Mouse (Mus musculus) hindbrain, embryonic 15.5 days (tissue): ENCODE measurements at regions not wholly inside any gene's neighbourhood (a gene's known extent, or its start where the extent isn't known, plus 50 kb on each side); places are given as distances from the start of the nearest gene placed in this dataset.

Experiments
- ATAC-seq: fragments of 200-750 bp; cut with Nextera tagmentation; 2 replicates; pipeline ENCODE4 v1.8.0; 2017; ENCODE audit warnings: low read depth, moderate number of reproducible peaks, moderate TSS enrichment; ENCODE audit not compliant: low FRiP score
- H3K27ac ChIP-seq: fragments of 300-500 bp; sonication (generic); replicated peaks from 2 replicates; pipeline ENCODE4 v1.5.1; 2015; ENCODE audit warnings: mild to moderate bottlenecking, inconsistent platforms
- H3K27me3 ChIP-seq: fragments of 300-500 bp; sonication (generic); 2 replicates; pipeline ENCODE4 v1.6.1; 2015; ENCODE audit warnings: control low read depth, inconsistent platforms
- H3K36me3 ChIP-seq: fragments of 300-500 bp; sonication (generic); 2 replicates; pipeline ENCODE4 v1.6.1; 2015; ENCODE audit warnings: control low read depth, inconsistent platforms
- H3K4me1 ChIP-seq: fragments of 300-500 bp; sonication (generic); replicated peaks from 2 replicates; pipeline ENCODE4 v1.6.1; 2015; ENCODE audit warnings: control low read depth, inconsistent platforms
- H3K4me2 ChIP-seq: fragments of 300-500 bp; sonication (generic); 2 replicates; pipeline ENCODE4 v1.6.1; 2015; ENCODE audit warnings: moderate library complexity, mild to moderate bottlenecking, inconsistent platforms
- H3K4me3 ChIP-seq: fragments of 300-500 bp; sonication (generic); 2 replicates; pipeline ENCODE4 v1.5.1; 2015; ENCODE audit warnings: mild to moderate bottlenecking, inconsistent platforms
- H3K9ac ChIP-seq: fragments of 300-500 bp; sonication (generic); 2 replicates; pipeline ENCODE4 v1.6.1; 2015; ENCODE audit warnings: inconsistent platforms
- H3K9me3 ChIP-seq: fragments of 300-500 bp; sonication (generic); 2 replicates; pipeline ENCODE4 v1.6.1; 2016; ENCODE audit warnings: control low read depth, inconsistent platforms
- WGBS: fragments of 180-500 bp; shearing (Covaris S2); methylation state at CpG from one replicate; pipeline ENCODE4 v1.1.7; 2015; 5-methylcytosine and 5-hydroxymethylcytosine counted together

- Histone ChIP-seq H3K36me3 (no peaks in the 10 kb centered on the region), H3K27ac (no peak overlapping the region), H3K4me3 (no peak overlapping the region), H3K4me2 (no peak overlapping the region), H3K9me3 (no peaks in the 10 kb centered on the region), H3K9ac (no peak overlapping the region), H3K4me1 (no peaks in the 10 kb centered on the region), H3K27me3 (no peaks in the 10 kb centered on the region)
- ATAC-seq: no peak
- 87% methylated on average over 5 of the region's 5 CpGs for WGBS
Observed at GRCm38 (mm10) chr2:117048290-117048730, 72.9 kb upstream of the Spred1 start.

- H3K27ac ChIP-seq: no peak overlapping the region
- H3K4me1 ChIP-seq: no peaks in the 10 kb centered on the region
- no peak overlapping the region for H3K4me3 ChIP-seq
- ATAC-seq: no peak
- WGBS: 75% methylated on average over 2 of the region's 2 CpGs
- no peaks in the 10 kb centered on the region for H3K27me3 ChIP-seq
- no peaks in the 10 kb centered on the region for H3K36me3 ChIP-seq
- no peaks in the 10 kb centered on the region for H3K9me3 ChIP-seq
- H3K9ac ChIP-seq: no peak overlapping the region
- no peak overlapping the region for H3K4me2 ChIP-seq
Observed at GRCm38 (mm10) chr2:117050061-117050460, 71.1 kb upstream of the Spred1 start.

- Histone ChIP-seq H3K27ac (no peak overlapping the region), H3K4me2 (no peak overlapping the region), H3K4me3 (no peak overlapping the region), H3K36me3 (no peaks in the 10 kb centered on the region), H3K9ac (no peak overlapping the region), H3K4me1 (no peaks in the 10 kb centered on the region), H3K9me3 (no peaks in the 10 kb centered on the region), H3K27me3 (no peaks in the 10 kb centered on the region)
- 0 out of 2 replicates have a peak, but pooled peaks have one; percentile 38 for ATAC-seq
- 68% methylated on average over 2 of the region's 2 CpGs for WGBS
Observed at GRCm38 (mm10) chr2:117064126-117064525, 57.0 kb upstream of the Spred1 start.

- 82% methylated on average over 6 of the region's 6 CpGs for WGBS
- ATAC-seq: no peak
- no peaks in the 10 kb centered on the region for H3K27me3 ChIP-seq
- no peak overlapping the region for H3K27ac ChIP-seq
- H3K9me3 ChIP-seq: no peaks in the 10 kb centered on the region
- no peaks in the 10 kb centered on the region for H3K36me3 ChIP-seq
- no peak overlapping the region for H3K4me3 ChIP-seq
- H3K9ac ChIP-seq: no peak overlapping the region
- H3K4me1 ChIP-seq: no peaks in the 10 kb centered on the region
- no peak overlapping the region for H3K4me2 ChIP-seq
Observed at GRCm38 (mm10) chr2:117070348-117070747, 50.8 kb upstream of the Spred1 start.

GRCm38 (mm10) chr2:117071098-117071497, 50.1 kb upstream of the Spred1 start:
- H3K4me3 ChIP-seq: no peak overlapping the region
- H3K4me2 ChIP-seq: no peak overlapping the region
- no peaks in the 10 kb centered on the region for H3K9me3 ChIP-seq
- no peak overlapping the region for H3K9ac ChIP-seq
- ATAC-seq: no peak
- H3K4me1 ChIP-seq: no peaks in the 10 kb centered on the region
- no peaks in the 10 kb centered on the region for H3K27me3 ChIP-seq
- H3K36me3 ChIP-seq: no peaks in the 10 kb centered on the region
- H3K27ac ChIP-seq: no peak overlapping the region
